Mouse (Mus musculus) cerebellum, adult 9-11 months (tissue): ENCODE measurements at regions not wholly inside any gene's neighbourhood (a gene's known extent, or its start where the extent isn't known, plus 50 kb on each side); places are given as distances from the start of the nearest gene placed in this dataset.

Source experiments
- DNase-seq: peaks from one replicate; pipeline ENCODE4 v3.0.0; 2022

DNA sequence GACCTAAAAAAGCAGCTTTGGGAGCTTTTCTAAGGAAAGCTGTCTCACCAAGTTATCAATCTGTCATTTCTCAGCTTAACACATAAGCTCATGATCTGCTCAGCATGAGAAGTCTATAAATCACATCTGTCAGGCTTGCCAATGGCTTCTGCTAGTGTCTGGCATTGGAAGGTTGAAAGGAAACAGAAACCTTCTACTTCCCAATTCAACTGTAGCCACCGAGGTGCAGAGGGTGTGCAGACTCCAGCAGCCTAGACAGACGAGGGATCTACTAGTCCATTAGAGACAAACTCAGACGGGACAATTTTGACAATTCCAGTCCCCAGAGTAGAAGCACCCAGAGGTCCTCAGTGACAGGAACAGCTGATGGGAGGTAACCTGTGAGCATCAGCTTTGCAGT, 103.0 kb downstream of the Nab1 start:
- DNase-seq, result no peak

GRCm38 (mm10) chr1:52392933-52393332, 107.5 kb downstream of the Nab1 start:
- DNase-seq, result no peak

GRCm38 (mm10) chr1:52388836-52389235, 111.6 kb downstream of the Nab1 start:
- no peak for DNase-seq

DNA sequence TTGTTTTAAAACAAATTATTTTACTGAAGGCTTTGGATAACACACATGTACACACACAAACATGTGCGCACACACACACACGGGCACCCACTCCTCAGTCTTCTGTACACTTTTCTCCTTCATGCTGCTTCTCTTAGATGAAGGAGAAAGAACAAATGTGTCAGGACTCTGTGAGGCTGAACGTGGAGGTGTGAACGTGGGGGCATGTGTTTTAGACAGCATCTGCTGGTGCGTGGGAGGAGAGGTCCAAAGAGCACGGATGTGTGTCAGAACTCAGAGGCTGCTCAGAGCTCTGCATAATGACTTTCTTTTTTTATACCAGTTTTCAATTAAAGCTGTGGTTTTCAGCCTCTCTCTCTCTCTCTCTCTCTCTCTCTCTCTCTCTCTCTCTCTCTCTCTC, 112.4 kb downstream of the Nab1 start:
- no peak for DNase-seq

DNA sequence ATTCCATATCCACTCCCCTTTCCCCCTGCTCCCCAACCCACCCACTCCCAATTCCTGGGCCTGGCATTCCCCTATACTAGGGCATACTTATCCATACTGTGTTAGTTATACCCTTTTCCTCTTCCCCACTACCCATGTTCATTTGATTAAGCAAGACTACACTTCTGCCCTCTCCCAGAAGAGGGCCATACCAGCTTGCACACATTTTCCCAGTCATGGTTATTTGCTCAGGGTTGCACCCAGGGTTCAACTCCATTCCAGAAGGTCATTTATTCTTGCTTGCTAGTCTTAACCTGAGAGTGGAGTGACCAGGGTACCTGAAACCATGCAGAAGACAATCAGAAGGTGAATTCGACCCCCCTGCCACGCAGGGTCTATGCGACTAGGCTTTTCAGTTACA, 113.4 kb downstream of the Nab1 start:
- no peak for DNase-seq

GRCm38 (mm10) chr1:52375320-52375719, 125.2 kb downstream of the Nab1 start:
- DNase-seq, result no peak

- no peak for DNase-seq
Observed at GRCm38 (mm10) chr1:52374666-52375065, 125.8 kb downstream of the Nab1 start.

- DNase-seq, result no peak
Observed at GRCm38 (mm10) chr1:52373817-52374216, 126.7 kb downstream of the Nab1 start.

GRCm38 (mm10) chr1:52366386-52366785, 133.4 kb upstream of the Gls start:
- no peak for DNase-seq

DNA sequence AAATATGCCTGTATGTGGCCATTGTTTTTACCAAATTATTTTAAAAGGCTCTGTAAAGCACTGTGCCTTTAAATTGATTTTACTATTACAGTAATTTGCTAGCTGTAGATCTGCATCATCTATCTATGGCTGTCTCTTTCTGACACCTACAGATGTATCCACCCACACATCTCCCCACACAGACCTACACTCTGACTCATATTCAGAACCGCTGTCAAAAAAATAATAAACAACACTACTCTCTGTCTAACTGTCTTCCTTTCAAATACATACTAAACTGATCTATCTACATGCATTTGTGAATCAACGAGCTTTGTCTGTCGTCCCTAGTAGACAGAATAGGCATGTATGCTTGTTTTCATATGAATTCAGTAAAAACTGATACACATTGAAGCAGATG, 130.6 kb upstream of the Gls start:
- no peak for DNase-seq

DNA sequence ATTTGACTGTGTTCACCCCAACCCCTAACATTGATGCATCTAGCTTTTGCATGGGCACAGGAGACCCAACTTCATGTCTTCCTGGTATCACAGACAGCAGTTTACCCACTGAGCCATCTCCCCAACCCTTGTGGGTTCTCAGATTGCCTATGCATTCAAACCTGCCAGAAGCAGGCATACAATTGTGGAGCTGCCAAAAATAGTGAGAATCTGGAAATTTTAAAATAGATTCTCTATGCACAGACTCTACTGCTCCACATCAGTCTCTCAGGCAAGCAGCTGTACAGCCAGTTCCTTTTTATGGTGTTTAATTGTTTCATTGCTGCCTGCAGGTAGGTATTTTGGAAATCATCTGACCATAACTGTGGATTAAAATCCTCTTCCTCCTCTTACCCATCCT, 129.9 kb upstream of the Gls start:
- no peak for DNase-seq

GRCm38 (mm10) chr1:52354041-52354582, 121.1 kb upstream of the Gls start:
- DNase-seq, result peak; percentile 23

- no peak for DNase-seq
Observed at GRCm38 (mm10) chr1:52342127-52342526, 109.1 kb upstream of the Gls start.

GRCm38 (mm10) chr1:52338704-52339103, 105.7 kb upstream of the Gls start:
- no peak for DNase-seq

DNA sequence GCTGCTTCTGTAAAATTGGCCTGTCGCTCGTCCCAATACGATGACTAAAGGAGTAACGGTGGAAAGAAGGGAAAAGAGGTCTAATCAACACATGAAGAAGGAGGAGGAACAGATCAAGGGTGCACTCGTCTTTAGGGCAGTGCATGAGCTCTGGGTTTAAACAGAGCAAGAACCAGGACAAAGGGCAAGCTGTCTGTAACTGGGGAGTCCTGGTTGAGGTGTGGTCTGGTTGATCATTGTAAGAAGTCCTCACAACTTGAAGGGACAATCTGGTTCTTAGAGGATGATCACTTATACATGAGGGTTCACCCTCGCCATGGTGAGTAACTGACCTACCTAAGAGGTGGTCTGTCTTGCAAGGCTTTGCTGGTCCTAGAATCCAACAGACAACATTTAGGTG, 105.2 kb upstream of the Gls start:
- DNase-seq, result no peak

DNA sequence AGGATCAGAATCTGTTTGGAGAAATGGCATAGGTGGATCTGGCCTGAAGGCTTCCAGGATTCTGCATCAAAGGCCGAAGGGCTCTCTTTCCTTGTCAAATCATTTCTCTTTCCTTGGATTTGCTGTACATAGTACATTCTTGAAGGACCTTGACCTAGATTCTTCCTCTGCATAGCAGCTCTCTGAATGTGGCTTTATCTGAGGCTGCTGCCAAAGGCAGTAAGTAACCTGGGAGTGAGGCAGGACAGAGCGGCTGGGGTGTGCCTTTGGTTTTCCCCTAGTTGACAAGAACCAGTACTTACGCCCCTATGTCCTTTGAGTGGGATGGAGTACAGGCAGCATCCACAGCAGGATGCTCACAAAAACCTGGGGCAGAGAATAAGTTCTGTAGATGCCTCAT, 103.7 kb upstream of the Gls start:
- peak; percentile 4 for DNase-seq

- no peak for DNase-seq
Observed at GRCm38 (mm10) chr1:52332013-52332412, 99.0 kb upstream of the Gls start.

- DNase-seq, result no peak
Observed at GRCm38 (mm10) chr1:52331442-52331841, 98.4 kb upstream of the Gls start.

GRCm38 (mm10) chr1:52330496-52330895, 97.5 kb upstream of the Gls start:
- DNase-seq, result no peak

DNA sequence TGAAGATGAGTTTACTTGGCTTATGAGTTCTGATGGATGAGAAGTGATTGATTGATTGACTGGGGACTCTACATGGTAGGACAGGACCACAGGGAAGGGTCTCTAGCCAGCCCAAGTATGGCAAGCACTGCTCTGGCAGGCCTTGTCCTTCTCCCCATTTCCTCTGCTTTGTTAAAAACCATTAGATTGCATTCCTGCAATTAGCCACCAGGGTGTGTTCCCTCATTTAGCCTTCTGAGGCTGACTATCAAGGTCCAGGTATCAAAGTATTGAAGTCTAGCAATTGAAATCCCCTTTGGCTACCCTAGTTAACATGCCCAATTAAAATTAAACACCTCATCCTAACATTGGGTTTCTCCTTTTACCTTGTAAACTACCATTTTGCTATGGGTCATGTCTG, 95.5 kb upstream of the Gls start:
- DNase-seq, result no peak

DNA sequence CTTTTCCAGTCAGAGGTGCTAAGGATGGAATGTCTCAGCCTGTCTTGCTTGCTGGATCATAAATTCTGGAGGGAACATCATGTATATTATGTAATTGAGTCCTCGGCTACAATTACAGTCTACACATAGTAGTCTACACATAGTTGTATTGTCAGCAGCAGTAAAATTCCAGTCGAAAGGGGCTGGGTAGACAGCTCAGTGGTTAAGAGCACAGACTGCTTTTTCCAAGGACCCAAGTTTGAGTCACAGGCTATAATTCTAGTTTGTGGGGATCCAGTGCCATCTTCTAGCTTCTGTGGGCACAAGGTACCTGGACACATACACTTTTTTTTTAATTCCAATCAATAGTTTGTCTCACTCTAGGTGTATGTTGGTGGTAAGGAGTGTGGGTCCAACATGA, 91.3 kb upstream of the Gls start:
- DNase-seq, result no peak

DNA sequence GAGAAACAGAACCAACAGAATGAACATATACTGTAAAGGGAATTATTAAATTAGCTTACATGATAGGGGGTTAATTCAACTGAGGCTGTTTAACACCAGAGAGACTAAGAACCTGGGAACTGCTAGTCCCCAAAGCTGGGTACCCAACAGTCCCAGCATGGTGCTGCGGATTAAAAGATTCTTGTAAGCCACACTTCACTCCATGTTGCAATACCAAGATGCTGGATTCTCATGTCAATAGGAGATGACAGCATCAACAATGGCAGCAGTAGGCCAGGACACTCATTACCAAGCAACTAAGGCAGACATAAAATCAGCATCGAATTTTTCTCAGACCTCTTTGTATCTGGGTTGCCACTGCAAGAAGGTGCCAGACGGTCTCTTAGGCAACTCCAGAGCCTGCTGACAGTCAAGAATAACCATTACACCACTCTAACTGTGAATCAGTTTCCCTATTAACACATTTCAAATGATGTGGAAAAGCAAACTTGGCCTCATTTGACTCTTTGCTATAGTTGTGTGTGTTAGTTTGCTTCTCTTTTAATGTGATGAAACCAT, 79.1 kb upstream of the Gls start:
- no peak for DNase-seq

- peak; percentile 27 for DNase-seq
Observed at GRCm38 (mm10) chr1:52306892-52307291, 73.9 kb upstream of the Gls start.

DNA sequence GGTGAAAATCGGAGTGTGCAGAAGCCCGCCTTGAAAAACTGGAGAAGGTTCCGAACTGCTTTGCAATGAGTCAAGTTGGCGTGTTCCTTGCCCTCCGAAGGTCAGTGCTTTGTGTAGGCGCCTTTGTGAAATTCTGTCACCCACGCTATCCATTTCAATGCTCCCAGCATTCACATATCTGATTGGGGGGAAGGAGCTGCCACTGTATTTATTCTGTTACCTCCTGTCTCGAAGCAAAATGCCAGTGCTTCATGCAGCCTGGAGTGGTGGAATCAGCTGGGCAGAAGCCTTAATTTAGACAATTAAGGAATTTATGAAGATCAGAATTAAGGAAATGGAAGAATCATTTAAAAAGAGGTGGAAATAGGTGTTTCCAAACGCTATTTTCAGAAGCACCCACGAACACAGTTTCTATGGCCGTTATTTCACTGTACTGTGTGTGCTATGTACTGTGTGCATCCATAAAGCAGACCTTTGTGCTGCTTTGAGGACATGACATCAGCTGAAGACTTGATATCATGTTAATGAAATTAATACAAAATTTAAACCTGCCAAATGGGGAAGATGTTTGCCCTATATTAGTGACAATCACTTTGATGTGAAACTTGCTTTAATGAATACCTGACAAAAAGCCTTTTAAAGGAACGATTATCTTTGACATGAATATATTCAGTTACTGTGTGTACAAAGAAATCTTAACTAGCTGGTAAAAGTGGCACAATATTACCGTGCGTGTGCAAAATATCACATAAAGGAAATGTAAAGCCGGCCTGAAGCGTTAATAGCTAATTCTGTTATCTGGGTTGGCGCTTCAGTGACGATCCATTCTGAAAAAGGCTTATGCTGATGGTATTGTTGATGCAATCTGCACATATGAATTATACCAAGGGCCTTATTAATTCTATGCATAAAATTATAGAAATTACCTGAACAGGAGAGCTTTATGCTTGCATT, 72.9 kb upstream of the Gls start:
- DNase-seq, result no peak
